Mouse (Mus musculus) kidney, adult 2 months (tissue): ENCODE data around the gene Mical3.

Experiments used
- CTCF ChIP-seq: fragments of 200-500 bp; conservative IDR thresholded peaks from 2 replicates; pipeline ENCODE4 v1.5.1; 2011; ENCODE audit warnings: low read depth, mild to moderate bottlenecking, control low read depth, low read length, moderate library complexity, mixed read lengths; ENCODE audit not compliant: insufficient read depth, insufficient read length
- POLR2A ChIP-seq: fragments of 200-500 bp; IDR thresholded peaks from one replicate; pipeline ENCODE4 v1.6.1; 2011; ENCODE audit warnings: low read depth, low read length, control low read depth

DNA sequence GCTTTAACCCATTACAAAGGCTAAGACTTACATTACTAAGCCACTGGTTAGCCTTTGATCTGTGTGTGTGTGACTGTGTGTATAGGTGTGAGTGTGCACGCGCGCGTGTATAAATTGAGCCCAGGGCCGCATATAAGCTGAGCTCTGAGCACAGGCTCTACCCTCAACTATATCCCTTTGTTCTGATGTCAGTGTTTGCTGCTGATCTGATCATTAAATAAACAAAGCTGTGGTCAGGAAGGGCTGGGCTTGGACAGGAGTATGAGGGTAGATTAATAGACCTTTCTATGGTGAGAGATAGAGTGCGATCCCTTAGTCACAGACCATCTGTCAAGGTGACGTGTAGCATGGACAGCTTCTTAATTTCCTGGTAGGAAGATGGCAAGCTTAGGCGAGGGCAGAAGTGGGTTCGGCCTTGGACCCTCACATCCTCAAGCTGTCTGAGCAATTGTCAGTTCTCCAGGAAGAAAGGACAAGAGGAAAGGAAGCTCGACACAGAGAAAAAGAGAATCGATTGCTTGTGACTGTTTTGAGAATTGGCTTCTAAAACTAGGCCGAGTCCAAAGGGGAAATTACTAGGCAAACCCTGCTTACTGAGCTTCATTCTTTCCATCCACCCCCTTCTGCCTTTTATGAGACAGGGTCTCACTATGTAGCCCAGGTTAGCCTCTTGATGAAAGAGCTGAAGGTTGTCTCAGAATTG, 7.7 kb upstream of the Mical3 start:
- no peak for TF ChIP-seq POLR2A
- TF ChIP-seq CTCF, result no peak
